Mouse (Mus musculus): ENCODE results near the gene Hist1h4c.

DNA sequence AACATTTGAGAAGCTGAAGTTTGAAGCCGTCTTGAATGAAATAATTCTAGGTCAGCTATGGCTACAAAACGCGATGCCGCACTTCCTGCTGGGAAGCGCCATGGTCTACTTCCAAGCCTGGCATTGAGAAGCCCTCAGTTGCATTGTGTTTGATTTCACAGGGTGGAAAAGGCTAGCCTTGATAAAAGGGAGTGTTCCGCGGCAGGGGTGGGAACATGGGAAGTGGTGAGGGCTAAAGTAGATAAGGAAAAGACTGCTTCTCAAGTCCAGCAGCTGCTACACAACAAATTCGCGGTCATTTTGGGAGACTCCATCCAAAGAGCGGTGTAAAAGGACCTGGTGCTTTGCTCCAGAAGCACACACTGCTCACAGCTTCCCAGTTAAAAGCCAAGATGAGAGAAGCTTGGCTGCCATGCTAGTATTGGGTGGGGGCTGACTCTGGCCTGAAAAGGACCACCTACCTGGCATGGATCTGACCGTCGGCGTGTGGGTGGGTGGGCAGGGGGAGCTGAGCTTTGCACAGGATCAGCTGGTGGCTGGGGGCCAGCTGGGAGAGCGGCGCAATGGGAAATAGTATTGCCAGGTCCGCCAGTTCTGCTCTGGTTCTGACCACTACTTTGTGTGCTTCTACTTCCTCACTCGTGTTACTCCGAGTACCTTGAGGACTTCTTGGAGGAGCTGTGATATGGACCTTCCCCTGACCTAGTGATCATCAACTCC lies 30.4 kb upstream of the Hist1h4c start:
- no peak for TF ChIP-seq GATA1 (IDR thresholded peaks at IDR 0.05; ENCODE audit: low read length)
- TF ChIP-seq TAL1 (IDR thresholded peaks at IDR 0.05; ENCODE audit: low read length), result no peak

Measured in erythroblast, embryonic 14.5 days (primary cell).